Mouse (Mus musculus): ENCODE measurements around the gene Zfpl1.
"Not testable (repeated sequence)": the region's sequence is repeated elsewhere in the genome, so short reads cannot be mapped to it uniquely, and the experiment has no call there.

Zfpl1 gene

GRCm38 (mm10) chr19:6084478-6085248 is at the start of gene Zfpl1, which contains the start of gene Cdca5:
Gene Zfpl1, minus strand, starts transcription at chr19:6084956.
Gene Cdca5, plus strand, starts transcription at chr19:6084983.
- DNase-seq (ENCODE audit: low spot score in 2 of 2) = peak; percentile 95 to 97

GRCm38 (mm10) chr19:6133197-6133596 is 48.4 kb upstream of the Zfpl1 start:
- not testable (repeated sequence) for DNase-seq (ENCODE audit: low spot score in 2 of 2)

GRCm38 (mm10) chr19:6132171-6132827 is 47.5 kb upstream of the Zfpl1 start:
- peak in 1 of 2 experiments; percentile 45 for DNase-seq (ENCODE audit: low spot score in 2 of 2)

- not testable (repeated sequence) for DNase-seq (ENCODE audit: low spot score in 2 of 2)
Observed at GRCm38 (mm10) chr19:6130414-6131128, 45.8 kb upstream of the Zfpl1 start.

GRCm38 (mm10) chr19:6127760-6128341 is 43.1 kb upstream of the Zfpl1 start, which contains the start of gene Snx15:
Gene Snx15, minus strand, starts transcription at chr19:6128304.
- peak; percentile 96 to 98 for DNase-seq (ENCODE audit: low spot score in 2 of 2)

- no peak for DNase-seq (ENCODE audit: low spot score in 2 of 2)
Observed at GRCm38 (mm10) chr19:6126789-6127580, 42.2 kb upstream of the Zfpl1 start.

GRCm38 (mm10) chr19:6126289-6126688 is 41.5 kb upstream of the Zfpl1 start:
- DNase-seq (ENCODE audit: low spot score in 2 of 2) = peak; percentile 77 to 88

GRCm38 (mm10) chr19:6124898-6125297 is 40.1 kb upstream of the Zfpl1 start:
- no peak for DNase-seq (ENCODE audit: low spot score in 2 of 2)

GRCm38 (mm10) chr19:6123330-6123729 is 38.6 kb upstream of the Zfpl1 start:
- DNase-seq (ENCODE audit: low spot score in 2 of 2) = no peak

- DNase-seq (ENCODE audit: low spot score in 2 of 2) = peak in 1 of 2 experiments; percentile 62
Observed at GRCm38 (mm10) chr19:6121761-6122160, 37.0 kb upstream of the Zfpl1 start.

GRCm38 (mm10) chr19:6118677-6119185 is 34.0 kb upstream of the Zfpl1 start:
- DNase-seq (ENCODE audit: low spot score in 2 of 2) = no peak

GRCm38 (mm10) chr19:6117986-6118676 is 33.4 kb upstream of the Zfpl1 start, which contains the start of gene Sac3d1:
Gene Sac3d1, minus strand, starts transcription at chr19:6118650.
- peak; percentile 88 to 92 for DNase-seq (ENCODE audit: low spot score in 2 of 2)

- no peak for DNase-seq (ENCODE audit: low spot score in 2 of 2)
Observed at GRCm38 (mm10) chr19:6117346-6117985, 32.7 kb upstream of the Zfpl1 start.

GRCm38 (mm10) chr19:6116113-6116850 is 31.5 kb upstream of the Zfpl1 start:
- no peak for DNase-seq (ENCODE audit: low spot score in 2 of 2)

GRCm38 (mm10) chr19:6113116-6113515 is 28.4 kb upstream of the Zfpl1 start:
- DNase-seq (ENCODE audit: low spot score in 2 of 2) = no peak

GRCm38 (mm10) chr19:6105586-6105985 is 20.8 kb upstream of the Zfpl1 start, which contains the start of gene Naaladl1:
Gene Naaladl1, plus strand, starts transcription at chr19:6105782.
- peak in 1 of 2 experiments; percentile 57 for DNase-seq (ENCODE audit: low spot score in 2 of 2)

GRCm38 (mm10) chr19:6104476-6104875 is 19.7 kb upstream of the Zfpl1 start:
- no peak for DNase-seq (ENCODE audit: low spot score in 2 of 2)

GRCm38 (mm10) chr19:6102169-6102853 is 17.6 kb upstream of the Zfpl1 start:
- DNase-seq (ENCODE audit: low spot score in 2 of 2) = peak; percentile 82 to 86
